Mouse (Mus musculus): Measurements from ENCODE around the gene Taar8b. TPM values are rescaled to one million over a fixed set of nuclear protein-coding genes. Genes with fewer than 3 reads are reported as not detected.
"Not testable (repeated sequence)": the region's sequence is repeated elsewhere in the genome, so short reads cannot be mapped to it uniquely, and the experiment has no call there.

Taar8b gene
- polyA plus RNA-seq, 1 experiment from 2014 or later, result not detected

DNA sequence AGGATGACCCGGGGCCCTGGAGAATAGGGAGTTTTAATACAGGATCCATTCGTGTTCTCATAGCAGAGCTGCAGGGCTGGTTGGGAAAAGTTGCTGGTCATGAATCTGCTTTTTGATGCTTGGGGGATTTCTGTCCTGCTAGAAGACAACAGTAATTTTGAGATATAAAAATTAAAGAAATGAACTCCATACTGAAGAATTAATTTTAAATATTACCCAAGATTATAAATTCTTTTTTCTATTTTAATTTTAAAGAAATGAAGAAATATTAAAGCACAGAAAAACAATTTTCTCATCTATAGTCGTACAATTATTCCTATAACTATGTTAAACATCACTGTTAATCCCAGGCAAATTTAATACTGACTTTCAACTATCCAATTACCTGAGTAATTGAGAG lies 9.7 kb upstream of the Taar8b start, which contains the start of gene Taar8c:
Gene Taar8c, minus strand, starts transcription at position 101 of the 400 bp plus-strand sequence.
- H3K4me1 ChIP-seq (replicated peaks); H3K27ac ChIP-seq (ENCODE audit: poor library complexity, severe bottlenecking); H3K9ac ChIP-seq; ATAC-seq (ENCODE audit: insufficient number of reproducible peaks, low FRiP score); H3K36me3 ChIP-seq; H3K4me3 ChIP-seq; H3K9me3 ChIP-seq (replicated peaks); H3K4me2 ChIP-seq; H3K27me3 ChIP-seq (replicated peaks): not testable (repeated sequence)
- WGBS, result 68% methylated on average over 1 of the region's 3 CpGs

GRCm38 (mm10) chr10:24097010-24097409 lies 4.9 kb upstream of the Taar8b start:
- not testable (repeated sequence) for H3K9me3 ChIP-seq (replicated peaks); H3K27me3 ChIP-seq (replicated peaks); ATAC-seq (ENCODE audit: insufficient number of reproducible peaks, low FRiP score); H3K27ac ChIP-seq (ENCODE audit: poor library complexity, severe bottlenecking); H3K4me2 ChIP-seq; H3K36me3 ChIP-seq; H3K9ac ChIP-seq; H3K4me1 ChIP-seq (replicated peaks); H3K4me3 ChIP-seq
- WGBS, result 60% methylated on average over 2 of the region's 2 CpGs

DNA sequence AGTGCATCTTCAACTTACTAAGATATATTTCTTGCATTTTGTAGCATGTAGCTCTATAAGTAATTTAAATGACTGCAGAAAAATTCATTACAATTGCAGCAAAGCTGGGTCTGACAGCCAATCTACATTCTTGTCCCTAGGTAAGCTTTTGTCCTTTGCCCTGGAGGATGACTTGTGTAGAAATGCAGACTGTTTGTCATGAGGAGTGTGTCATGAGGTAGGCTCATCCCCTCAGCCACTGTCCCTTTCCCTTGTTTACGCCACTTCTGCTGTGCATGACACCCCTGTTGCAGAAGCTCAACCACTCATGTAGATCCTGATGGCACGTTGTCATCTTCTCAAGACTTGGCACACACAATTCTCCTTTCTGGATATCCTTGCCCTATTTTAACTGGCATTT lies 4.9 kb downstream of the Taar8b start:
- Histone ChIP-seq H3K4me3 (no peak overlapping the region), H3K9me3 (replicated peaks) (no peaks in the 10 kb centered on the region), H3K4me1 (replicated peaks) (no peaks in the 10 kb centered on the region), H3K27ac (ENCODE audit: poor library complexity, severe bottlenecking) (no peak overlapping the region), H3K9ac (no peak overlapping the region), H3K4me2 (no peak overlapping the region), H3K36me3 (no peaks in the 10 kb centered on the region), H3K27me3 (replicated peaks) (no peaks in the 10 kb centered on the region)
- 80% methylated on average over 2 of the region's 2 CpGs for WGBS
- ATAC-seq (ENCODE audit: insufficient number of reproducible peaks, low FRiP score), result no peak

DNA sequence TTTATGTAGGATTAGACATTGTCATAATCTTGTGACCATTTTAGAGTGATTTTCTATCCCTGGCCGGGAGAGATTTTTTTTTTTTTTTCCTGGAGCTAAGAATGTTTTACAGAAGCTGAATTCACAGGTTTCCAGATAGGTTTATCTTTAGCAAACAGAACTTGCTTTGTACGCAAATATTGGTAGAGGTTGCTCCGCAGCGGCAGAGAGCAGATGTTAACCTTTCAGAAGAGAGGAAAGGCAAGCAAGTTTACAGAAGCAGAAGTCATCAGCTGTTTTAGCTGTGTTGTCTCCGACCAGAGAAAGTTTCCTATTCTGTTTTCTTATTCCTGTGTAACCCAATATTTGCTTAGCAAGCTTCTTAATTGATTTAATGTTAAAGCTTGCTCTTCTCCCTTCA lies 5.5 kb downstream of the Taar8b start:
- Histone ChIP-seq H3K4me2 (no peak overlapping the region), H3K4me3 (no peak overlapping the region)
- no peak for ATAC-seq (ENCODE audit: insufficient number of reproducible peaks, low FRiP score)

GRCm38 (mm10) chr10:24085936-24086335 lies 6.2 kb downstream of the Taar8b start:
- H3K36me3 ChIP-seq, result no peaks in the 10 kb centered on the region
- no peak overlapping the region for H3K9ac ChIP-seq
- H3K4me3 ChIP-seq, result no peak overlapping the region
- no peaks in the 10 kb centered on the region for H3K27me3 ChIP-seq (replicated peaks)
- no peak for ATAC-seq (ENCODE audit: insufficient number of reproducible peaks, low FRiP score)
- no peak overlapping the region for H3K4me2 ChIP-seq
- WGBS, result 72% methylated on average over 5 of the region's 5 CpGs
- no peaks in the 10 kb centered on the region for H3K9me3 ChIP-seq (replicated peaks)
- H3K27ac ChIP-seq (ENCODE audit: poor library complexity, severe bottlenecking), result no peak overlapping the region
- H3K4me1 ChIP-seq (replicated peaks), result no peaks in the 10 kb centered on the region

More for the DNA sequence above, 5.5 kb downstream of the Taar8b start:
- 48% methylated on average over 5 of the region's 5 CpGs for WGBS
- no peak overlapping the region for H3K9ac ChIP-seq
- no peaks in the 10 kb centered on the region for H3K4me1 ChIP-seq (replicated peaks)
- no peaks in the 10 kb centered on the region for H3K9me3 ChIP-seq (replicated peaks)
- no peak overlapping the region for H3K27ac ChIP-seq (ENCODE audit: poor library complexity, severe bottlenecking)
- no peaks in the 10 kb centered on the region for H3K36me3 ChIP-seq
- H3K27me3 ChIP-seq (replicated peaks), result no peaks in the 10 kb centered on the region

DNA sequence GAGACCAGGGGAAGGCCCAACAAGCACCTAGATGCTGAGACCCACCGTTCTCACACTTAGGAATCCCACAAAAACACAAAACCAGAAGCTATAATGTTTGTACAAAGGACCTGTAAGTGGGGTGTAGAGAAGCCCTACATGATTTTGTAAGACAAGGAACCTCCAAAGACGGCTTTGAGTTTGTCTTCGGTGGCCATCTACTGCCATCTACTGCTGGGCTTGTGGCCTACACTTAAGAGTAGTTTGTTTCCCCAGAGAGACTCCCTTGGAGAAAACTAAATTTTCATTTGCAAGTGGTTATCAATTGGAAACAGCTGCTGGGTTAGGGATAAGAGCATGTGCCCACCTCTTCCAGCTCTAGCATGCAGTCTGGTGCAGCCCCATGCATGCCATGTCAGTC lies 11.9 kb downstream of the Taar8b start:
- Histone ChIP-seq H3K27me3 (replicated peaks) (no peaks in the 10 kb centered on the region), H3K4me3 (no peak overlapping the region), H3K9me3 (replicated peaks) (no peaks in the 10 kb centered on the region), H3K4me1 (replicated peaks) (no peaks in the 10 kb centered on the region), H3K4me2 (no peak overlapping the region), H3K9ac (no peak overlapping the region), H3K36me3 (no peaks in the 10 kb centered on the region), H3K27ac (ENCODE audit: poor library complexity, severe bottlenecking) (no peak overlapping the region)
- WGBS, result 32% methylated on average over 3 of the region's 3 CpGs
- ATAC-seq (ENCODE audit: insufficient number of reproducible peaks, low FRiP score), result no peak

GRCm38 (mm10) chr10:24076200-24076599 lies 15.9 kb downstream of the Taar8b start, which contains the start of gene Taar8a:
Gene Taar8a (plus strand): TSS chr10:24076500.
- ATAC-seq (ENCODE audit: insufficient number of reproducible peaks, low FRiP score); H3K4me2 ChIP-seq; H3K36me3 ChIP-seq; H3K9ac ChIP-seq; H3K4me1 ChIP-seq (replicated peaks); H3K27me3 ChIP-seq (replicated peaks); H3K4me3 ChIP-seq; H3K9me3 ChIP-seq (replicated peaks); H3K27ac ChIP-seq (ENCODE audit: poor library complexity, severe bottlenecking): not testable (repeated sequence)
- WGBS, result 81% methylated on average over 2 of the region's 4 CpGs

DNA sequence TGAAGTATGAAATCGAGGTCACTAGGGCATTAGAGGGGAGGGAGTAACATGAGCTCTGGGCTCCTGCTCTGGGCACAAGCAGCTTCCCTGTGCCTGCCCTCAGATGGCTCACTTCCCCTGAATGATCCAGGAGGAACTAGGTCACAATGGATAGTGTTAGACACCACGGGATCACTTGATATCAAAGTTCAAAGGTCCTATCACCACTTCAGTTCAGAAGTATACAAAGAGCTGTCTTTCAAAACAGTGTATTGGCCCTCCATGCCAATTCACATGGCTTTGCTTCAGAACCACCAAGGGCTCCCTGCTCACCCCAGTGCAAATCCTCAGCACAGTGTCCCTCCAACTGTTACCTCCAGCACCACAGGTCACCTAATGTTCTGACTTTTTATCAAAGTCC lies 17.3 kb downstream of the Taar8b start:
- not testable (repeated sequence) for H3K27me3 ChIP-seq (replicated peaks); H3K9me3 ChIP-seq (replicated peaks); H3K4me2 ChIP-seq; ATAC-seq (ENCODE audit: insufficient number of reproducible peaks, low FRiP score); H3K4me3 ChIP-seq; H3K27ac ChIP-seq (ENCODE audit: poor library complexity, severe bottlenecking); H3K36me3 ChIP-seq; H3K9ac ChIP-seq; H3K4me1 ChIP-seq (replicated peaks)
- WGBS, result 36% methylated on average over 2 of the region's 2 CpGs

- WGBS, result 83% methylated on average over 3 of the region's 3 CpGs
- Histone ChIP-seq H3K36me3 (no peaks in the 10 kb centered on the region), H3K9ac (no peak overlapping the region), H3K4me2 (no peak overlapping the region), H3K27me3 (replicated peaks) (no peaks in the 10 kb centered on the region), H3K27ac (ENCODE audit: poor library complexity, severe bottlenecking) (no peak overlapping the region), H3K4me1 (replicated peaks) (no peaks in the 10 kb centered on the region), H3K4me3 (no peak overlapping the region), H3K9me3 (replicated peaks) (no peaks in the 10 kb centered on the region)
- ATAC-seq (ENCODE audit: insufficient number of reproducible peaks, low FRiP score), result no peak
These were observed 33.1 kb downstream of the Taar8b start for GRCm38 (mm10) chr10:24058986-24059385.

GRCm38 (mm10) chr10:24052039-24052438 lies 40.1 kb downstream of the Taar8b start:
- 22% methylated on average over 5 of the region's 5 CpGs for WGBS
- Histone ChIP-seq H3K4me1 (replicated peaks) (no peaks in the 10 kb centered on the region), H3K9me3 (replicated peaks) (no peaks in the 10 kb centered on the region), H3K4me3 (no peak overlapping the region), H3K27me3 (replicated peaks) (no peaks in the 10 kb centered on the region), H3K4me2 (no peak overlapping the region), H3K36me3 (no peaks in the 10 kb centered on the region), H3K9ac (no peak overlapping the region), H3K27ac (ENCODE audit: poor library complexity, severe bottlenecking) (no peak overlapping the region)
- no peak for ATAC-seq (ENCODE audit: insufficient number of reproducible peaks, low FRiP score)

DNA sequence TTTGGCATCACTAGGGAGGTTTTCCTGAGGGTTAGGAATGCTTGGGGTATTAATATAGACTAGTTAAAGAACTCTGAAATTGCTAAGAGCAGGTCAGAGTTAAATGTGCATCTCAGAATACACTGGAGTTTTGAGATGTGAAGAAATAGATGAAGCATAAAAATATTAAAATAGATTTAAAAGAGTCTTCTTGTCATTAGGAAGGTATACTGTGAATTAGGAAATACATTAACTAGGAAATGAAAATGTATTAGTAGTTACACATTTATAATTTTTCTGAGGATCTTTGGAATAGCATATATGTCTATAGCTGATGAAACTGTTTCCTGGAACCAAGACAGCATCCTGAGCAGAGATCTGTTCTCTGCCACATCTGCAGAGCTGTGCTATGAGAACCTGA lies 42.9 kb downstream of the Taar8b start, which contains the start of gene Taar7f:
Gene Taar7f, plus strand, starts transcription at position 301 of the 400 bp plus-strand sequence.
- no peak within 1 kb of the TSS for H3K27ac ChIP-seq (ENCODE audit: poor library complexity, severe bottlenecking)
- no peak within 1 kb of the TSS for H3K9ac ChIP-seq
- H3K9me3 ChIP-seq (replicated peaks), result no peaks in the 10 kb centered on the region
- H3K4me2 ChIP-seq, result no peak within 1 kb of the TSS
- H3K36me3 ChIP-seq, result no peaks in the 10 kb centered on the region
- no peaks in the 10 kb centered on the region for H3K27me3 ChIP-seq (replicated peaks)
- H3K4me1 ChIP-seq (replicated peaks), result no peaks in the 10 kb centered on the region
- H3K4me3 ChIP-seq, result no peak within 1 kb of the TSS
- ATAC-seq (ENCODE audit: insufficient number of reproducible peaks, low FRiP score), result no peak

Measured in heart, embryonic 12.5 days (tissue).